Mouse (Mus musculus) heart, adult 2 months (tissue): ENCODE measurements at regions not wholly inside any gene's neighbourhood (a gene's known extent, or its start where the extent isn't known, plus 50 kb on each side); places are given as distances from the start of the nearest gene placed in this dataset.

Experiments
- DNase-seq, 2 experiments: peaks; one replicate each; pipeline ENCODE4 v3.0.0; 2021
- H3K27ac ChIP-seq: fragments of 200-600 bp; 2 replicates; pipeline ENCODE4 v1.8.1; 2022
- H3K27me3 ChIP-seq: fragments of 200-500 bp; 2 replicates; pipeline ENCODE4 v1.6.1; 2012; ENCODE audit warnings: mild to moderate bottlenecking, low read length, inconsistent platforms, mixed read lengths; ENCODE audit not compliant: control insufficient read depth, insufficient read depth
- H3K36me3 ChIP-seq: fragments of 200-500 bp; 2 replicates; pipeline ENCODE4 v1.6.1; 2012; ENCODE audit warnings: low read length, inconsistent platforms; ENCODE audit not compliant: control insufficient read depth, insufficient read depth
- H3K4me1 ChIP-seq: fragments of 200-500 bp; 2 replicates; pipeline ENCODE4 v1.6.1; 2011; ENCODE audit warnings: low read length; ENCODE audit not compliant: control insufficient read depth, insufficient read depth
- H3K4me3 ChIP-seq: fragments of 200-600 bp; 2 replicates; pipeline ENCODE4 v1.8.1; 2022
- H3K79me2 ChIP-seq: fragments of 200-500 bp; replicated peaks from 2 replicates; pipeline ENCODE4 v1.6.1; 2012; ENCODE audit warnings: mild to moderate bottlenecking, inconsistent platforms, low read length, moderate library complexity, mixed read lengths; ENCODE audit not compliant: control insufficient read depth, insufficient read depth
- H3K9ac ChIP-seq: fragments of 200-500 bp; 2 replicates; pipeline ENCODE4 v1.6.1; 2012; ENCODE audit warnings: low read depth, mild to moderate bottlenecking, control low read depth, inconsistent platforms, low read length, mixed read lengths
- CTCF ChIP-seq: fragments of 200-600 bp; IDR thresholded peaks from 2 replicates; pipeline ENCODE4 v1.8.1; 2022; ENCODE audit warnings: antibody characterized with exemption, mild to moderate bottlenecking, moderate library complexity
- EP300 ChIP-seq: fragments of 200-500 bp; IDR thresholded peaks from 2 replicates; pipeline ENCODE4 v1.6.1; 2011; ENCODE audit warnings: low read depth, low read length, control low read depth; ENCODE audit not compliant: insufficient read depth
- POLR2A ChIP-seq: fragments of 200-500 bp; IDR thresholded peaks from 2 replicates; pipeline ENCODE4 v1.6.1; 2011; ENCODE audit warnings: mild to moderate bottlenecking, low read depth, low read length, control low read depth; ENCODE audit not compliant: insufficient read depth
- WGBS: fragments of 180-500 bp; shearing (Covaris S2); methylation state at CpG from one replicate; pipeline ENCODE4 v1.1.7; 2018; 5-methylcytosine and 5-hydroxymethylcytosine counted together
- intact Hi-C: fragments of 180-260 bp; cut with DNase I; formaldehyde crosslinking; loops from one replicate; pipeline ENCODE4 v1.15.1; 2025

DNA sequence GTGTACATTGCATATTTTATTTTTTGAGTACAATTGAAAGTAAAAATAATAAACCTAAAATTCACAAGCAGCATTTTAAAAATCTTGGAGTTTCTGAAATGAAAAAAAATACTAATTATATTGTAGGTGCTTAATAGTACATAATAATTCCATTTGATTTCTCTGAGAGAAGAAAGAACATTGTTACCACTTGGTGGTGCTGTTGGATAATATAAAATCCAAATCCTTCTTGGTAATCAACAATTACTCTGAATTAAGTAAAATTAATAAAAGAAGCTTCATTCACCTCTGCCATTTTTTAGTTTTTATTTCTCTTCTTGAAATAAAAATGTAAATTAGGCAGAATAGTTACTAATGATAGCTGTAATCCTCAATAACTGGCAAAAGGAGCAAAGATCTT lies 563.2 kb upstream of the Pcdh20 start:
- intact Hi-C loops = no loop called here

DNA sequence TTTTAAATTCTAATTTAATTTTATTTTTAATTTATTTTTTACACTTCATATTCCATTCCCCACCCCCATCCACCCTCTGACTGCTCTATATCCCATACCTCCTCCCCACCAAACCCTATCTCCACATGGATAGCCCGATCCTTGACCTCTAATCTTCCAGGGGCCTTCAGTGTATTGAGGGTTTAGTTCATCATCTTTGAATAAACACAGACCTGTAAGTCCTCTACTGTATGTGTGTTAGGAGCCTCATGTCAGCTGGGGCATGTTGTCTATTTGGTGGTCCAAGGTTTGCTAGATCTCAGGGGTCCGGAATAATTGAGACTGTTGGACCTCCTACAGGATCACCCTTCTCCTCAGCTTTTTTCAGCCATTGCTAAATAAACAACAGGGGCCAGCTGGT lies 540.2 kb upstream of the Pcdh20 start:
- Histone ChIP-seq H3K4me3 (no peak overlapping the region), H3K27ac (no peak overlapping the region), H3K9ac (no peak overlapping the region), H3K36me3 (no peaks in the 10 kb centered on the region), H3K27me3 (no peaks in the 10 kb centered on the region), H3K79me2 (no peaks in the 10 kb centered on the region), H3K4me1 (no peaks in the 10 kb centered on the region)
- WGBS = 78% methylated on average over 2 of the region's 2 CpGs
- intact Hi-C loops = no loop called here
- TF ChIP-seq POLR2A = no peak
- TF ChIP-seq EP300 = no peak
- TF ChIP-seq CTCF = no peak
- no peak for DNase-seq

More for the DNA sequence above, 563.2 kb upstream of the Pcdh20 start:
- TF ChIP-seq EP300 (no peak), CTCF (peak; percentile 63)
- no peak for DNase-seq
- Histone ChIP-seq H3K79me2 (no peaks in the 10 kb centered on the region), H3K9ac (no peak overlapping the region), H3K4me1 (no peaks in the 10 kb centered on the region), H3K4me3 (no peak overlapping the region), H3K27me3 (no peaks in the 10 kb centered on the region), H3K27ac (no peak overlapping the region), H3K36me3 (no peaks in the 10 kb centered on the region)

GRCm38 (mm10) chr14:89009648-89010047 lies 538.5 kb upstream of the Pcdh20 start:
- H3K27me3 ChIP-seq = no peaks in the 10 kb centered on the region
- no peak overlapping the region for H3K4me3 ChIP-seq
- no peaks in the 10 kb centered on the region for H3K36me3 ChIP-seq
- TF ChIP-seq CTCF = no peak
- no peaks in the 10 kb centered on the region for H3K4me1 ChIP-seq
- DNase-seq = no peak
- 18% methylated on average over 1 of the region's 1 CpGs for WGBS
- intact Hi-C loops = no loop called here
- no peak overlapping the region for H3K9ac ChIP-seq
- H3K27ac ChIP-seq = no peak overlapping the region
- H3K79me2 ChIP-seq = no peaks in the 10 kb centered on the region

DNA sequence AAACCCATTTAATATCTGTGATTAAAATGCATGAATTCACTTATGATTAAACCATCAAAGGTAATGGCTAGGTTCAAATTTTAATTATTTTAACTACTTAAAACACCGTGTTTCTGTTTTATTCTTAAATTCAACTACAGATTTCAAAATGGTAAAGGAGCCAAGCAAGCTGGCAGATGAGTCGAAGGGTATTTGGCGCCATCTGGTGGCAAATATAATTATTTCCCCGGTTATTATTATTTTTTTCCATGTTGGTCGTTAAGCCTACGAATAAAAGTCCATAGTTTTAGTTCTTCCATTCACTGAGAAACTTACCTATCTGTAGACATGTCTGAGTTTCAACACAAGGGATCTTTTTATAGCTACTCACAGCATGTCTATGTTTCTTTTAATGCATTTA lies 510.7 kb upstream of the Pcdh20 start:
- WGBS = 9% methylated on average over 6 of the region's 6 CpGs
- no peak overlapping the region for H3K9ac ChIP-seq
- intact Hi-C loops = loop anchor here (5.0 kb wide), 1 partner anchor 1520 kb away; no protein-coding TSS in a partner anchor
- H3K36me3 ChIP-seq = no peaks in the 10 kb centered on the region
- H3K27ac ChIP-seq = no peak overlapping the region
- H3K4me3 ChIP-seq = no peak overlapping the region
- TF ChIP-seq EP300 = no peak
- TF ChIP-seq CTCF = peak; percentile 65
- TF ChIP-seq POLR2A = no peak
- no peaks in the 10 kb centered on the region for H3K79me2 ChIP-seq
- H3K4me1 ChIP-seq = no peaks in the 10 kb centered on the region
- no peaks in the 10 kb centered on the region for H3K27me3 ChIP-seq
- DNase-seq = no peak

GRCm38 (mm10) chr14:88976007-88976406 lies 504.8 kb upstream of the Pcdh20 start:
- DNase-seq = no peak
- Histone ChIP-seq H3K9ac (no peak overlapping the region), H3K4me3 (no peak overlapping the region), H3K4me1 (no peaks in the 10 kb centered on the region), H3K79me2 (no peaks in the 10 kb centered on the region), H3K36me3 (no peaks in the 10 kb centered on the region), H3K27ac (no peak overlapping the region), H3K27me3 (no peaks in the 10 kb centered on the region)
- 88% methylated on average over 1 of the region's 1 CpGs for WGBS
- intact Hi-C loops = no loop called here
- TF ChIP-seq POLR2A (no peak), EP300 (no peak), CTCF (no peak)

DNA sequence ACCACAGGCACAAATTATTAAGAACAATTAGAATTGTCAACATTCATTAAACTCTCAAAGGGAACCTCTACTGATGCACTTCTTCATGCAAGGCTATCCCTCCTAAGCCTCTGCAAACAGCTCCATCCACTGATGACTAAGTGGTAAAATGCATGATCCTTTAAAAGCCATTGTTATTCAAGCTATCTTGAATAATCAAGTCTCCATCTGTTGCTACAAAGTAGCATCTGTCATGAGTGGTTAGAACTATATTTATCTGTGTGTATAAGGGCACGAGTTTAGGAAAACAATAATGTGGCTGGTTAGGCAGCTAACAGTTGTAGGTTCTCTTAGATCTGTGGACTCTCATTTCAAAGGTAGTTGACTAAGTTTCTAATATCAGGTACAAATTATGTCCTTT lies 463.4 kb upstream of the Pcdh20 start:
- no peaks in the 10 kb centered on the region for H3K27me3 ChIP-seq
- no peaks in the 10 kb centered on the region for H3K36me3 ChIP-seq
- no peak overlapping the region for H3K9ac ChIP-seq
- 38% methylated on average over 1 of the region's 1 CpGs for WGBS
- H3K4me3 ChIP-seq = no peak overlapping the region
- no peak overlapping the region for H3K27ac ChIP-seq
- no peak for DNase-seq
- no peaks in the 10 kb centered on the region for H3K4me1 ChIP-seq
- intact Hi-C loops = no loop called here
- TF ChIP-seq POLR2A = no peak
- TF ChIP-seq CTCF = no peak
- no peak for TF ChIP-seq EP300
- H3K79me2 ChIP-seq = no peaks in the 10 kb centered on the region
